Mouse (Mus musculus): Measurements from ENCODE around the gene Anxa11. TPM values are rescaled to one million over a fixed set of nuclear protein-coding genes. Genes with fewer than 3 reads are reported as not detected.

Gene Anxa11
- polyA plus RNA-seq, 1 experiment from 2014 or later: 4.3 TPM

Other genes starting within 250 kb of the Anxa11 start
- gene Ppif, start 148.0 kb upstream of the Anxa11 start, polyA plus RNA-seq (2014; fragmentation: Nextera tagmentation; extraction: Ambion mirVana): 32.3 and 33.3 TPM in 2 replicates
- gene Zcchc24, start 73.1 kb upstream of the Anxa11 start, polyA plus RNA-seq (2014; fragmentation: Nextera tagmentation; extraction: Ambion mirVana): 13.4 and 14.3 TPM in 2 replicates
- gene Plac9a, start 60.9 kb downstream of the Anxa11 start, polyA plus RNA-seq (2014; fragmentation: Nextera tagmentation; extraction: Ambion mirVana): 0.11 TPM in 1 of 2 replicates, not detected in the other
- gene Tmem254a, start 85.5 kb downstream of the Anxa11 start, polyA plus RNA-seq (2014; fragmentation: Nextera tagmentation; extraction: Ambion mirVana): 3.3 and 3.6 TPM in 2 replicates
- not detected in 2 replicates for gene Cphx1, start 96.1 kb downstream of the Anxa11 start, polyA plus RNA-seq (2014; fragmentation: Nextera tagmentation; extraction: Ambion mirVana)
- 6.3 and 6.9 TPM in 2 replicates for gene Duxbl1, start 136.4 kb downstream of the Anxa11 start, polyA plus RNA-seq (2014; fragmentation: Nextera tagmentation; extraction: Ambion mirVana)
- 0.67 and 2.0 TPM in 2 replicates for gene Gm9780, start 200.6 kb downstream of the Anxa11 start, polyA plus RNA-seq (2014; fragmentation: Nextera tagmentation; extraction: Ambion mirVana)
- 22.1 and 24.6 TPM in 2 replicates for gene Tmem254c, start 225.2 kb downstream of the Anxa11 start, polyA plus RNA-seq (2014; fragmentation: Nextera tagmentation; extraction: Ambion mirVana)
- gene Cphx2, start 239.4 kb downstream of the Anxa11 start, polyA plus RNA-seq (2014; fragmentation: Nextera tagmentation; extraction: Ambion mirVana): not detected in 2 replicates
- gene Cphx3, start 240.1 kb downstream of the Anxa11 start, polyA plus RNA-seq (2014; fragmentation: Nextera tagmentation; extraction: Ambion mirVana): not detected in 2 replicates

Data from hindbrain, embryonic 11.5 days (tissue).